In genomic region chr17:27621705-27622531, GRCm38 (mm10) we compare ENCODE assay signal across 8 mouse cellular contexts. TPM values are rescaled to one million over a fixed set of nuclear protein-coding genes. Genes with fewer than 3 reads are reported as not detected.
DNase-seq lines count a peak whose midpoint lies in the region; ATAC-seq and TF ChIP-seq lines count a peak whose summit lies in the region.

No protein-coding gene starts in this region.

- WGBS in heart, embryonic 13.5 days: 3% methylated on average over 23 of the region's 23 CpGs
- 3% methylated on average over 23 of the region's 23 CpGs for whole genome bisulfite sequencing in forebrain, embryonic 11.5 days
- WGBS in limb, embryonic 12.5 days: 3% methylated on average over 23 of the region's 23 CpGs
- WGBS in neural tube, embryonic 13.5 days: 2% methylated on average over 23 of the region's 23 CpGs

- TF ChIP-seq CTCF in G1E (IDR thresholded peaks at IDR 0.05; ENCODE audit: low read depth, low read length): no peak

- H3K9me3 ChIP-seq in heart, embryonic 13.5 days: no peaks in the 10 kb centered on the region
- peaks cover 7% of the 10 kb centered on the region for H3K9me3 ChIP-seq in G1E (replicated peaks)
- peaks cover 3% of the 10 kb centered on the region; the same call in 1 of the 2 replicates for H3K9me3 ChIP-seq in forebrain, embryonic 11.5 days (ENCODE audit: control insufficient read depth, low read length)
- H3K9me3 ChIP-seq in limb, embryonic 12.5 days: peaks cover 11% of the 10 kb centered on the region
- no peaks in the 10 kb centered on the region for H3K9me3 ChIP-seq in neural tube, embryonic 13.5 days

- peak overlapping the region; percentile 86 for H3K4me2 ChIP-seq in heart, embryonic 13.5 days
- peak overlapping the region; percentile 58 for H3K4me2 ChIP-seq in forebrain, embryonic 11.5 days (ENCODE audit: low read depth, low read length, severe bottlenecking)
- H3K4me2 ChIP-seq in limb, embryonic 12.5 days: peak overlapping the region; percentile 73
- peak overlapping the region; percentile 86 for H3K4me2 ChIP-seq in neural tube, embryonic 13.5 days

- H3K27ac ChIP-seq in heart, embryonic 13.5 days (replicated peaks): peak overlapping the region; percentile 95
- peak overlapping the region; percentile 96 for H3K27ac ChIP-seq in forebrain, embryonic 11.5 days (ENCODE audit: low read depth, low read length)
- H3K27ac ChIP-seq in limb, embryonic 12.5 days: peak overlapping the region; percentile 97
- peak overlapping the region; percentile 99 for H3K27ac ChIP-seq in neural tube, embryonic 13.5 days (replicated peaks)

- DNase-seq in heart, adult 8-10 months (ENCODE audit: low spot score): no peak
- no peak for DNase-seq in G1E (ENCODE audit: low spot score)
- no peak for DNase-seq in forebrain, embryonic 11.5 days (ENCODE audit: low spot score)
- no peak for DNase-seq in right cerebral cortex, postnatal 4 days
- no peak for DNase-seq in cerebellum, adult 11 months

- no peak for ATAC-seq in heart, embryonic 13.5 days (ENCODE audit: extremely low read depth, insufficient number of reproducible peaks, low FRiP score, low TSS enrichment)
- no peak for ATAC-seq in G1E (ENCODE audit: extremely low read depth, insufficient number of reproducible peaks, low FRiP score, poor library complexity, severe bottlenecking)
- no peak for ATAC-seq in forebrain, embryonic 11.5 days (replicated peaks; ENCODE audit: low FRiP score)
- ATAC-seq in limb, embryonic 12.5 days (ENCODE audit: insufficient number of reproducible peaks, insufficient read depth, low FRiP score, low TSS enrichment, low read depth): no peak
- ATAC-seq in neural tube, embryonic 13.5 days (ENCODE audit: low read depth): no peak

- H3K4me1 ChIP-seq in heart, embryonic 13.5 days: peaks cover 56% of the 10 kb centered on the region
- peaks cover 61% of the 10 kb centered on the region for H3K4me1 ChIP-seq in G1E (ENCODE audit: insufficient read depth, low read depth, low read length)
- H3K4me1 ChIP-seq in forebrain, embryonic 11.5 days (replicated peaks; ENCODE audit: control insufficient read depth, insufficient read depth, low read length): peaks cover 8% of the 10 kb centered on the region; the same call in 1 of the 2 replicates
- H3K4me1 ChIP-seq in limb, embryonic 12.5 days (replicated peaks): peaks cover 28% of the 10 kb centered on the region
- H3K4me1 ChIP-seq in neural tube, embryonic 13.5 days (replicated peaks): peaks cover 45% of the 10 kb centered on the region

- H3K27me3 ChIP-seq in heart, embryonic 13.5 days (replicated peaks): no peaks in the 10 kb centered on the region
- H3K27me3 ChIP-seq in G1E (ENCODE audit: insufficient read depth, low read length): no peaks in the 10 kb centered on the region
- no peaks in the 10 kb centered on the region for H3K27me3 ChIP-seq in forebrain, embryonic 11.5 days (ENCODE audit: control insufficient read depth, insufficient read depth, low read length)
- H3K27me3 ChIP-seq in limb, embryonic 12.5 days: no peaks in the 10 kb centered on the region
- no peaks in the 10 kb centered on the region for H3K27me3 ChIP-seq in neural tube, embryonic 13.5 days

- peak overlapping the region; percentile 96 for H3K4me3 ChIP-seq in heart, embryonic 13.5 days
- H3K4me3 ChIP-seq in G1E (ENCODE audit: low read depth, low read length): peak overlapping the region; percentile 87
- peak overlapping the region; percentile 97 for H3K4me3 ChIP-seq in forebrain, embryonic 11.5 days (ENCODE audit: low read depth, low read length)
- H3K4me3 ChIP-seq in limb, embryonic 12.5 days (replicated peaks): peak overlapping the region; percentile 95
- H3K4me3 ChIP-seq in neural tube, embryonic 13.5 days: peak overlapping the region; percentile 89

- H3K36me3 ChIP-seq in heart, embryonic 13.5 days: peaks cover 21% of the 10 kb centered on the region
- H3K36me3 ChIP-seq in G1E (replicated peaks): peaks cover 39% of the 10 kb centered on the region
- peaks cover 4% of the 10 kb centered on the region; the same call in 1 of the 2 replicates for H3K36me3 ChIP-seq in forebrain, embryonic 11.5 days (ENCODE audit: control insufficient read depth, insufficient read depth, low read length)
- H3K36me3 ChIP-seq in limb, embryonic 12.5 days: peaks cover 21% of the 10 kb centered on the region
- peaks cover 20% of the 10 kb centered on the region for H3K36me3 ChIP-seq in neural tube, embryonic 13.5 days

- H3K9ac ChIP-seq in heart, embryonic 13.5 days: peak overlapping the region; percentile 100
- H3K9ac ChIP-seq in forebrain, embryonic 11.5 days (ENCODE audit: low read length): peak overlapping the region; percentile 100
- H3K9ac ChIP-seq in limb, embryonic 12.5 days (replicated peaks): peak overlapping the region; percentile 96
- H3K9ac ChIP-seq in neural tube, embryonic 13.5 days: peak overlapping the region; percentile 99

RNA-seq across cellular contexts. Expression of gene Nudt3, which starts 1.4 kb away (rescaled TPM):
- polyA plus RNA-seq in heart, embryonic 13.5 days (2015; fragmentation: Nextera tagmentation; extraction: Ambion mirVana): 98.8 and 108 TPM in 2 replicates
- 100 to 1,000 TPM; 349 to 367 (median 360) TPM for total RNA-seq in heart, adult 8-10 months (2022)
- total RNA-seq in G1E (2014; fragmentation: Nextera tagmentation) (79.8 and 82.6 TPM in 2 replicates), G1E (2017) (235 and 245 TPM in 2 replicates)
- polyA plus RNA-seq in G1E (2012): 140 and 157 TPM in 2 replicates
- polyA plus RNA-seq in forebrain, embryonic 11.5 days (2014; fragmentation: Nextera tagmentation; extraction: Ambion mirVana): 50.5 and 56.8 TPM in 2 replicates
- polyA plus RNA-seq in limb, embryonic 12.5 days (2016; fragmentation: Nextera tagmentation; extraction: Ambion mirVana): 120 and 126 TPM in 2 replicates
- 238 and 300 TPM in 2 replicates for polyA plus RNA-seq in neural tube, embryonic 13.5 days (2015; fragmentation: Nextera tagmentation; extraction: Ambion mirVana)

RNA-seq across cellular contexts. Expression of gene RPS10-NUDT3, which starts 13.1 kb away (rescaled TPM):
- not detected in 2 replicates for polyA plus RNA-seq in heart, embryonic 13.5 days (2015; fragmentation: Nextera tagmentation; extraction: Ambion mirVana)
- under 1 TPM in 1 of 4 experiments, not detected in 3; 0.98 TPM for total RNA-seq in heart, adult 8-10 months (2022)
- total RNA-seq in G1E (2014; fragmentation: Nextera tagmentation) (not detected in 2 replicates), G1E (2017) (not detected in 2 replicates)
- not detected in 2 replicates for polyA plus RNA-seq in G1E (2012)
- not detected in 2 replicates for polyA plus RNA-seq in forebrain, embryonic 11.5 days (2014; fragmentation: Nextera tagmentation; extraction: Ambion mirVana)
- not detected in 2 replicates for polyA plus RNA-seq in limb, embryonic 12.5 days (2016; fragmentation: Nextera tagmentation; extraction: Ambion mirVana)
- not detected in 2 replicates for polyA plus RNA-seq in neural tube, embryonic 13.5 days (2015; fragmentation: Nextera tagmentation; extraction: Ambion mirVana)

RNA-seq across cellular contexts. Expression of gene Rps10, which starts 14.6 kb away (rescaled TPM):
- 600 and 606 TPM in 2 replicates for polyA plus RNA-seq in heart, embryonic 13.5 days (2015; fragmentation: Nextera tagmentation; extraction: Ambion mirVana)
- 100 to 1,000 TPM; 481 to 609 (median 561) TPM for total RNA-seq in heart, adult 8-10 months (2022)
- total RNA-seq in G1E (2014; fragmentation: Nextera tagmentation) (2,280 and 2,438 TPM in 2 replicates), G1E (2017) (3,635 and 3,726 TPM in 2 replicates)
- 2,816 and 3,596 TPM in 2 replicates for polyA plus RNA-seq in G1E (2012)
- 803 and 835 TPM in 2 replicates for polyA plus RNA-seq in forebrain, embryonic 11.5 days (2014; fragmentation: Nextera tagmentation; extraction: Ambion mirVana)
- polyA plus RNA-seq in limb, embryonic 12.5 days (2016; fragmentation: Nextera tagmentation; extraction: Ambion mirVana): 963 and 987 TPM in 2 replicates
- 578 and 594 TPM in 2 replicates for polyA plus RNA-seq in neural tube, embryonic 13.5 days (2015; fragmentation: Nextera tagmentation; extraction: Ambion mirVana)

RNA-seq across cellular contexts. Expression of gene Pacsin1, which starts 33.4 kb away (rescaled TPM):
- polyA plus RNA-seq in heart, embryonic 13.5 days (2015; fragmentation: Nextera tagmentation; extraction: Ambion mirVana): 0.78 and 1.4 TPM in 2 replicates
- under 1 TPM; 0.09 to 0.85 (median 0.39) TPM for total RNA-seq in heart, adult 8-10 months (2022)
- total RNA-seq in G1E (2014; fragmentation: Nextera tagmentation): not detected in 2 replicates
- total RNA-seq in G1E (2017): 0.17 and 0.44 TPM in 2 replicates
- polyA plus RNA-seq in G1E (2012): not detected in 2 replicates
- polyA plus RNA-seq in forebrain, embryonic 11.5 days (2014; fragmentation: Nextera tagmentation; extraction: Ambion mirVana): 4.7 and 5.3 TPM in 2 replicates
- polyA plus RNA-seq in limb, embryonic 12.5 days (2016; fragmentation: Nextera tagmentation; extraction: Ambion mirVana): 4.3 and 5.0 TPM in 2 replicates
- 29.6 and 32.1 TPM in 2 replicates for polyA plus RNA-seq in neural tube, embryonic 13.5 days (2015; fragmentation: Nextera tagmentation; extraction: Ambion mirVana)

RNA-seq across cellular contexts. Expression of gene AI413582, which starts 56.4 kb away (rescaled TPM):
- 16.0 and 18.3 TPM in 2 replicates for polyA plus RNA-seq in heart, embryonic 13.5 days (2015; fragmentation: Nextera tagmentation; extraction: Ambion mirVana)
- 10 to 100 TPM in 2 of 4 experiments, 1 to 10 TPM in 2; 6.4 to 10.3 (median 9.9) TPM for total RNA-seq in heart, adult 8-10 months (2022)
- total RNA-seq in G1E (2014; fragmentation: Nextera tagmentation): 78.2 and 85.2 TPM in 2 replicates
- total RNA-seq in G1E (2017): 50.8 and 57.0 TPM in 2 replicates
- 159 and 163 TPM in 2 replicates for polyA plus RNA-seq in G1E (2012)
- 14.6 and 16.7 TPM in 2 replicates for polyA plus RNA-seq in forebrain, embryonic 11.5 days (2014; fragmentation: Nextera tagmentation; extraction: Ambion mirVana)
- 14.9 and 16.6 TPM in 2 replicates for polyA plus RNA-seq in limb, embryonic 12.5 days (2016; fragmentation: Nextera tagmentation; extraction: Ambion mirVana)
- polyA plus RNA-seq in neural tube, embryonic 13.5 days (2015; fragmentation: Nextera tagmentation; extraction: Ambion mirVana): 41.3 and 46.0 TPM in 2 replicates
